Mouse (Mus musculus): Measurements from ENCODE around the gene Chchd1. TPM values are rescaled to one million over a fixed set of nuclear protein-coding genes. Genes with fewer than 3 reads are reported as not detected.

Gene Chchd1
- polyA plus RNA-seq, 1 experiment, result 36.2 TPM

- Histone ChIP-seq H3K4me3 (ENCODE audit: control insufficient read depth, low read depth, low read length) (no peak overlapping the region), H3K36me3 (ENCODE audit: control insufficient read depth, insufficient read depth, low read length) (no peaks in the 10 kb centered on the region), H3K27ac (ENCODE audit: control insufficient read depth, insufficient read depth, low read depth, low read length) (no peak overlapping the region), H3K4me1 (ENCODE audit: control insufficient read depth, insufficient read depth, low read length) (no peaks in the 10 kb centered on the region), H3K27me3 (ENCODE audit: control insufficient read depth, insufficient read depth, low read length) (no peaks in the 10 kb centered on the region)
- TF ChIP-seq CTCF (IDR thresholded peaks at IDR 0.05; ENCODE audit: control insufficient read depth, insufficient read depth, insufficient replicate concordance, low read depth, low read length) (no peak), POLR2A (IDR thresholded peaks at IDR 0.05; ENCODE audit: control insufficient read depth, low read depth, low read length) (no peak)
These were observed 46.8 kb downstream of the Chchd1 start for GRCm38 (mm10) chr14:20749494-20750051.

DNA sequence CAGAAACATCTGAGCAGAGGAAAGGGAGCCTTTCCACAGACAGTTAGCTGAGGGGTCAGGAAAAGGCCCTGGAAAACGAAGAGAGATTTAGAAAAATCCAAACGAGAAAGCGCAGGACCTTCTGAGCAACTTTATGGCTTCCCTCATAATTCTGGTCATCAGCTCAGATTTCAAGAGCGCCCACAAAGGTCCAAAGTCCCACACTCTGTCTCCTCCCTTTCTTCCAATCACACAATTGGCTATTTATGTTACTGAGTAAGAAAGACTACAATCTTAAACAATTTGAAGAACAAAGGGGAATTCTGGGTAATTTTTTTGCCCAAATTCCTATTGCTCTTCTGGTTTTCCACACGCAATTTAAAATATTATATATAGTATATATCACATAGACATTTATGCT lies 47.7 kb downstream of the Chchd1 start:
- H3K36me3 ChIP-seq (ENCODE audit: control insufficient read depth, insufficient read depth, low read length), result no peaks in the 10 kb centered on the region
- no peak for TF ChIP-seq CTCF (IDR thresholded peaks at IDR 0.05; ENCODE audit: control insufficient read depth, insufficient read depth, insufficient replicate concordance, low read depth, low read length)

DNA sequence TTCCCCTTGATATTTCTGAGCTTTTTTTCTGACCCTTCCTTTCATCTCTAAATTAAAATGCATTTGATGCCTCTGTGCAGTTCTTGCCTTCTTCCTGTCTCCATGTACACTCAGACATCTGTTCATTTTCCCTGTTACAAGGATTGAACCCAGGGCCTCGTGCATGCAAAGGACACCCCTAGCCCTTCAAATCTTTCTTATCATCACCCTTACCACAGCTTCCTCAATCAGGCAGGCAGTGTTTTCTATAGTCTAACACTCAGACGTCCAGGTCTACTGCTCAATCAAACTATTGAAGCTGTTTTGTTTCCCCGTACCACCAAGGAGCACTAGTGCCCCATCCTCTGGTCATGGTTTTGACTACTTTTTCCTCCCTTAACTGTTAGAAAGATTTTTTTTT lies 51.0 kb downstream of the Chchd1 start:
- Histone ChIP-seq H3K27ac (ENCODE audit: control insufficient read depth, insufficient read depth, low read depth, low read length) (no peak overlapping the region), H3K4me1 (ENCODE audit: control insufficient read depth, insufficient read depth, low read length) (no peaks in the 10 kb centered on the region), H3K27me3 (ENCODE audit: control insufficient read depth, insufficient read depth, low read length) (no peaks in the 10 kb centered on the region), H3K36me3 (ENCODE audit: control insufficient read depth, insufficient read depth, low read length) (no peaks in the 10 kb centered on the region; the same call in none of the 2 replicates), H3K4me3 (ENCODE audit: control insufficient read depth, low read depth, low read length) (no peak overlapping the region)
- TF ChIP-seq CTCF (IDR thresholded peaks at IDR 0.05; ENCODE audit: control insufficient read depth, insufficient read depth, insufficient replicate concordance, low read depth, low read length), result no peak
- no peak for TF ChIP-seq POLR2A (IDR thresholded peaks at IDR 0.05; ENCODE audit: control insufficient read depth, low read depth, low read length)

More for the DNA sequence above, 47.7 kb downstream of the Chchd1 start:
- Histone ChIP-seq H3K27ac (ENCODE audit: control insufficient read depth, insufficient read depth, low read depth, low read length) (no peak overlapping the region), H3K4me3 (ENCODE audit: control insufficient read depth, low read depth, low read length) (no peak overlapping the region), H3K4me1 (ENCODE audit: control insufficient read depth, insufficient read depth, low read length) (no peaks in the 10 kb centered on the region), H3K27me3 (ENCODE audit: control insufficient read depth, insufficient read depth, low read length) (no peaks in the 10 kb centered on the region)

Other genes starting within 250 kb of the Chchd1 start
- 12.2 and 13.6 TPM in 2 replicates for gene Anxa7, start 222.9 kb upstream of the Chchd1 start, polyA plus RNA-seq (2012; rRNA removed)
- gene Mss51, start 206.1 kb upstream of the Chchd1 start, polyA plus RNA-seq (2012; rRNA removed), result 1.7 and 2.1 TPM in 2 replicates
- 7.7 and 10.0 TPM in 2 replicates for gene Ppp3cb, start 156.4 kb upstream of the Chchd1 start, polyA plus RNA-seq (2012; rRNA removed)
- 12.9 and 14.4 TPM in 2 replicates for gene Usp54, start 61.9 kb upstream of the Chchd1 start, polyA plus RNA-seq (2012; rRNA removed)
- gene Myoz1, start 46.5 kb upstream of the Chchd1 start, polyA plus RNA-seq (2012; rRNA removed), result 0.28 and 0.47 TPM in 2 replicates
- 0.38 and 0.60 TPM in 2 replicates for gene Synpo2l, start 34.7 kb upstream of the Chchd1 start, polyA plus RNA-seq (2012; rRNA removed)
- gene Sec24c, start 28.7 kb upstream of the Chchd1 start, polyA plus RNA-seq (2012; rRNA removed), result 78.2 and 80.7 TPM in 2 replicates
- 2.1 and 2.3 TPM in 2 replicates for gene Fut11, start 8.0 kb upstream of the Chchd1 start, polyA plus RNA-seq (2012; rRNA removed)
- 149 and 156 TPM in 2 replicates for gene Zswim8, start 4.5 kb downstream of the Chchd1 start, polyA plus RNA-seq (2012; rRNA removed)
- gene Ndst2, start 31.6 kb downstream of the Chchd1 start, polyA plus RNA-seq (2012; rRNA removed), result 33.2 and 39.0 TPM in 2 replicates
- 16.4 and 18.6 TPM in 2 replicates for gene Camk2g, start 91.1 kb downstream of the Chchd1 start, polyA plus RNA-seq (2012; rRNA removed)
- gene Plau, start 133.7 kb downstream of the Chchd1 start, polyA plus RNA-seq (2012; rRNA removed), result 0.73 and 1.2 TPM in 2 replicates
- 21.8 and 22.9 TPM in 2 replicates for gene Vcl, start 226.4 kb downstream of the Chchd1 start, polyA plus RNA-seq (2012; rRNA removed)

Data from testis, adult 2 months (tissue).